Mouse (Mus musculus): ENCODE measurements around the gene Atl2.

Atl2 gene

GRCm38 (mm10) chr17:79894971-79895882, 696 bp downstream of the Atl2 start:
- peak; percentile 32 to 55 for DNase-seq

GRCm38 (mm10) chr17:79894054-79894453, 1.9 kb downstream of the Atl2 start:
- no peak for DNase-seq

- DNase-seq, result no peak
These were observed 4.0 kb downstream of the Atl2 start for GRCm38 (mm10) chr17:79891944-79892343.

GRCm38 (mm10) chr17:79887926-79888325, 8.0 kb downstream of the Atl2 start:
- DNase-seq, result no peak

- no peak for DNase-seq
These were observed 12.7 kb downstream of the Atl2 start for GRCm38 (mm10) chr17:79883198-79883597.

GRCm38 (mm10) chr17:79865027-79865426, 30.9 kb downstream of the Atl2 start:
- no peak for DNase-seq

GRCm38 (mm10) chr17:79864503-79864902, 31.4 kb downstream of the Atl2 start:
- no peak for DNase-seq

GRCm38 (mm10) chr17:79862038-79862437, 33.9 kb downstream of the Atl2 start:
- no peak for DNase-seq

GRCm38 (mm10) chr17:79855533-79855932, 40.4 kb downstream of the Atl2 start:
- no peak for DNase-seq

- DNase-seq, result no peak
These were observed 47.5 kb downstream of the Atl2 start for GRCm38 (mm10) chr17:79848385-79848784.

- no peak for DNase-seq
These were observed 49.7 kb downstream of the Atl2 start for GRCm38 (mm10) chr17:79846182-79846581.

GRCm38 (mm10) chr17:79845695-79846094, 50.2 kb downstream of the Atl2 start:
- DNase-seq, result no peak

GRCm38 (mm10) chr17:79840254-79841238, 55.4 kb downstream of the Atl2 start:
- DNase-seq, result peak in 1 of 2 experiments; percentile 46

GRCm38 (mm10) chr17:79836978-79837377, 58.9 kb downstream of the Atl2 start:
- DNase-seq, result no peak

GRCm38 (mm10) chr17:79835714-79836373, 60.1 kb downstream of the Atl2 start:
- DNase-seq, result no peak

- DNase-seq, result no peak
These were observed 63.6 kb downstream of the Atl2 start for GRCm38 (mm10) chr17:79832284-79832683.

GRCm38 (mm10) chr17:79826482-79827034, 69.4 kb downstream of the Atl2 start:
- no peak for DNase-seq

- DNase-seq, result no peak
These were observed 70.5 kb downstream of the Atl2 start for GRCm38 (mm10) chr17:79825241-79826030.

GRCm38 (mm10) chr17:79824406-79824805, 71.5 kb downstream of the Atl2 start:
- DNase-seq, result no peak

GRCm38 (mm10) chr17:79818884-79819283, 77.0 kb downstream of the Atl2 start:
- no peak for DNase-seq

- no peak for DNase-seq
These were observed 77.9 kb downstream of the Atl2 start for GRCm38 (mm10) chr17:79817995-79818394.

- DNase-seq, result no peak
These were observed 78.4 kb downstream of the Atl2 start for GRCm38 (mm10) chr17:79817551-79817950.

Data from spleen, adult 18-20 months (tissue).